Mouse (Mus musculus) cerebellum, adult (tissue): ENCODE measurements around the gene Hivep3.

Experiments used
- ATAC-seq: cut with Nextera tagmentation; 2 replicates; pipeline ENCODE4 v1.9.2; 2017; ENCODE audit warnings: mild to moderate bottlenecking, moderate library complexity, mixed read lengths; ENCODE audit not compliant: insufficient number of reproducible peaks, low FRiP score, low TSS enrichment

Gene Hivep3

GRCm38 (mm10) chr4:120162586-120162985 is 429.0 kb downstream of the Hivep3 start:
- no peak for ATAC-seq

- peak; percentile 76 for ATAC-seq
These were observed 429.7 kb downstream of the Hivep3 start for GRCm38 (mm10) chr4:120163242-120163641.

- no peak for ATAC-seq
These were observed 430.7 kb downstream of the Hivep3 start for GRCm38 (mm10) chr4:120164316-120164715.

GRCm38 (mm10) chr4:120167778-120168177 is 434.2 kb downstream of the Hivep3 start:
- ATAC-seq: no peak

- no peak for ATAC-seq
These were observed 434.8 kb downstream of the Hivep3 start for GRCm38 (mm10) chr4:120168346-120168745.

GRCm38 (mm10) chr4:120170387-120170936 is 436.9 kb downstream of the Hivep3 start:
- no peak for ATAC-seq

GRCm38 (mm10) chr4:120172050-120172684 is 438.6 kb downstream of the Hivep3 start:
- ATAC-seq: no peak

- no peak for ATAC-seq
These were observed 445.5 kb downstream of the Hivep3 start for GRCm38 (mm10) chr4:120179123-120179522.

GRCm38 (mm10) chr4:120180535-120180934 is 447.0 kb downstream of the Hivep3 start:
- no peak for ATAC-seq

GRCm38 (mm10) chr4:120184374-120184991 is 450.9 kb downstream of the Hivep3 start:
- ATAC-seq: no peak

- ATAC-seq: no peak
These were observed 452.9 kb downstream of the Hivep3 start for GRCm38 (mm10) chr4:120186441-120186840.

GRCm38 (mm10) chr4:120186934-120187333 is 453.4 kb downstream of the Hivep3 start:
- no peak for ATAC-seq
